Mouse (Mus musculus) adipocyte (in vitro differentiated cells): ENCODE measurements around the gene Gnb2.

Source experiments
- DNase-seq: peaks from one replicate; pipeline ENCODE4 v3.0.0-alpha.2; 2016; ENCODE audit warnings: low spot score

The Gnb2 gene

GRCm38 (mm10) chr5:137519691-137520550, 13.4 kb downstream of the Gnb2 start:
- no peak for DNase-seq

DNA sequence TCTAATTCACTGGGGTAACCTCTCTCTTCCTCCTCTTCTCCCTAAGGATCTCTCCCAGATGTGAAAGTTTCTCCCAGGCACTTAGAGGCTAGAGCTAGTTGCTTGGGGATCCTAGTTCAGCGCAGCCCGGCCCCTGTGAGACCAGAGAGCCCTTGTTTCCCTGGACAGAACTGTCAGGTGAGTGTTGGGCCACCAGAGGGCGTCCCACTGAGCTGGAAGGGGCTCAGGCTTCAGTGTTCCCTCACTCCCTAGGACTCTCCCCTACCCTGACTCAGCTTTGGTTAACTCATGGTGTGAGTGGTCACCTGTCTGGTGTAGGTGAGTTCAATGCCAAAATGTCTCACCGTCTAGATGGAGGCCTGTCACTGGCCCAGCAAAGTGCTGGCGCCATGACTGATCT, 14.9 kb downstream of the Gnb2 start, which contains the start of gene Gigyf1:
TSS of gene Gigyf1 (plus strand) at position 113 of the 400 bp plus-strand sequence.
- DNase-seq = no peak

- DNase-seq = no peak
Measured at GRCm38 (mm10) chr5:137514811-137515210, 18.5 kb downstream of the Gnb2 start.

DNA sequence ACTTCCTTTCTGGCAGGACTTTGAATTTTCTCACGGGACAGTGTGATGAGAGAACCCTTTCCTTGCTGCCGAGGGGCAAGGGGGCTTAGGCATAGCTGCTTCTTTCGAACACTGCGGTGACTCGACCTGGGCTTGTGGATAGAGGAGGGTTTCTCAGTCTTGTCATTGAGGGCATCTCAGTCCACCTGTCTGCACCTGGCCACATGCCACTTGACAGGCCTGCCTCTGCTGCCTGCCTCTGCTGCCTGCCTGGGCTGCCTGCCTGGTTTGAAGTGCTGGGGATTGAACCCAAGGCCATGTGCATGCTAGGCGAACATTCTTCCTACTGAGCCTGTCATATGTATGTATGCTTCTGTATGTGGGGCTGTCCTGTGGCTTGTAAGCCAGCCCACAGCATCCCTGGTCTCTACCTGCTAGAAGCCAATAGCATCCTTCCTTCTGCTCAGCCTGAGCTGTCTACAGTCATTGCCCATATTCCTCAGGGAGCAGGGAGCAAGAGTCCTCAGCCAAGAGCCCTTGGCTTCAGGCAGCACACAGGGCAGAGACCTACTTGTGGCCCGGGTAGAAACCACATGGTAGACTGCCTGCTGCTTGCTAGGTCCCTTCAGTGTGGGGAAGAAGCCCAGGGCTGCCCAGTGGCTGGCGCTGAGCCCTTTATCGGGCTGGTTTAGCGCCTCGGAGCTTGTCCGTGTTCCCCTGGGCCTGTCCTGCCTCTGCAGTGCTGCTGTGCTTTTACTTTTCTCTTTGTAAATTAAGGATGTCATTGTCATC, 19.2 kb downstream of the Gnb2 start:
- DNase-seq = peak; percentile 49

GRCm38 (mm10) chr5:137512847-137513794, 20.2 kb downstream of the Gnb2 start:
- peak; percentile 60 for DNase-seq

DNA sequence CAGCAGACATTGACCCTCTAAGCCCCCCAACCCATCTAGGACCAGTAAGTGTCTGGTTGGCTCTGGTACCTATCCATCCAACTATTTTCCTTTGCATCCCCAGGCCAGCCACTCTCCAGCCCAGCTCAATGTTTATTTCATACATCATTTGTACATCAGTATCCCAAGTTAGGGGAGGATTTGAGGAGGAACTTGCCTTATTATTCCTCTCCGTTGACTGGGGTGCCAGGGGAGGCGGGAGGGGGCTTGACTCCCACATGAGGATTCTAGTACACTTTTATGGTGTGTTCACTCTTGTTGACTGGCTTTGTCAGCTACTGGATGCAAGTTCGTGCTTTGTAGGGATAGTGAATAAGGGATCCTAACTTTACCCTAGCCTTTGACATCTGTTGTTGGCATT, 21.6 kb downstream of the Gnb2 start:
- no peak for DNase-seq

GRCm38 (mm10) chr5:137510573-137511390, 22.5 kb downstream of the Gnb2 start:
- no peak for DNase-seq

- peak; percentile 67 for DNase-seq
Measured at GRCm38 (mm10) chr5:137510014-137510501, 23.3 kb downstream of the Gnb2 start.

GRCm38 (mm10) chr5:137504041-137504440, 29.3 kb downstream of the Gnb2 start:
- DNase-seq = peak; percentile 50

DNA sequence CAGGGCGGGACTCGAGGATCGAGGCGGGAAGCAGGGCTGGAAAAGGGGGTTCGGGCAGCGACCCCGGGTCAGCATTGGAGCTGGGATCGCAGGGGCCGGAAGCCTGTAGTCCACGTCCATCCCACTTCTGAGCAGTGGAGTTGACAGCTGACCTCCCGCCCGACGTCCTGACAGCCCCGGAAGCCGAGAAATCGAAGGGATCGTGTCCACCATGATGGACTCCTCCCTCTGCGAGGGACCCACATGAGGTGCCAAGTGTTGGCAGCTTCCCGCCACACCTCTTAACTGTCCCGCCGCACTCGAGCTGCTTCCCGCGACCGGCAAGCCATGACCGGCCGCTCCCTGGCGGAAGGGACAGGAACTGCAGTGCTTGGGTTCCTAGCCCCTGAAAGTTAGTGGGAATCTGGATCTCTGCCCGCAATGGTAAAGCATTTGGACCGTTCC, 30.6 kb downstream of the Gnb2 start:
- DNase-seq = peak; percentile 95

GRCm38 (mm10) chr5:137501709-137502666, 31.3 kb downstream of the Gnb2 start, which contains the start of gene Pop7:
Pop7 (minus strand) TSS chr5:137502518.
- peak; percentile 100 for DNase-seq

DNA sequence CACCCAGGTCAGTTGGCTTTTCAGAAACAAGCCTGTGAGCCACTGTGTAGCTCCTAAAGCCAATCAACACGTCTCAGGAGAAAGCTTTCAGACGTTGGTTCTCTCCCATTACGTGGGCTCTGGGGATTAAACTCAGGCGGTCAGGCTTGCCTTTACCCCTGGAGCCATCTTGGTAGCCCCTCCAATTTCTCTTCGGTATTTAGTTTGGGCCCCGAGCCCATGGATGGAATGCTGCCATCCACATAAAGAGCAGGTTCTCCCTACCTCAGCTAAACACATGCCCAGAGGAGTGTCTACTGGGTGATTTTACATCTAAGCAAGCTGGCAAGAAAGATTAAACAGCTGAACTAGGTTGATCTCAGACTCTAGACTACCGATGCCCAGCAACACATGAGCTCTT, 33.1 kb downstream of the Gnb2 start:
- no peak for DNase-seq

GRCm38 (mm10) chr5:137493831-137494230, 39.5 kb downstream of the Gnb2 start:
- peak; percentile 57 for DNase-seq

- no peak for DNase-seq
Measured at GRCm38 (mm10) chr5:137491559-137491958, 41.8 kb downstream of the Gnb2 start.

- no peak for DNase-seq
Measured at GRCm38 (mm10) chr5:137487616-137488015, 45.7 kb downstream of the Gnb2 start.

- DNase-seq = no peak
Measured at GRCm38 (mm10) chr5:137485851-137486155, 47.5 kb downstream of the Gnb2 start.

- no peak for DNase-seq
Measured at GRCm38 (mm10) chr5:137485071-137485850, 48.0 kb downstream of the Gnb2 start.

DNA sequence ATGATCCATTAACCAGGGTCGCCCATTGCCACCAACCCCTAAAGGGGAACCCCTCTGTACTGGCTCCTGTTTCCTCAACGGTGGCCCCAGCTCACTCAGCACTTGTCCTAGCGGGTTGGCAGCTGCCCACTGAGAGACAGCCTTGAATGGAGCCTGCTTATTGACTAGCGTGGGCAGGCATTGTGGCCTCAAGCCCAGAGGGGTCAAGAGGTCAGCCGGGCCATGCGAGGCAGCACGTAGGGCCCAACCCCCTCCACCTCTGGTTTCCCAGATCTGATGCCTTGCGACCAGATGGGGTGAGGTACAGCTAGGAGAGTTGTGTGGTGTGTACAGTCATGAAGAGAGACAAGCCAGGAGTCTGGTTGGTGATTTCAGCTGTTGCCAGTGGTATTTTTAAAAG, 51.4 kb downstream of the Gnb2 start:
- DNase-seq = peak; percentile 70

DNA sequence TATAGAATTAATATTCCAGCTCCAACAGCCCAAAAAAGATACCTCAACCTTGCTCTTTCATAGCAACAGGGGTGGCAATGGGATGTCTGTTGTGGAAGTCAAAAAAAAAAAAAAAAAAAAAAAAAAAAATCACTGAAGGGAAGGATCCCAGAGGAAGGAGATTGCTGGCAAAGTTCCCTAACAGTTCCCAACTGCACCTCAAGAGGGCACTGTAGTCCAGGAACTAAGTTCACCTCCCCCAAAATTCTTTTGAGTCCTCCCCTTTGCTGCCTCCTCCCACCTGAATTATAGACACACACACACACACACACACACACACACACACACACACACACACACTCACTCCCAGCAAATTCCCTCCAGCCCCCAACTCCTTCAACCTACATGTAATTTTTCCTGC, 52.2 kb downstream of the Gnb2 start:
- DNase-seq = peak; percentile 94
